Mouse (Mus musculus) E14TG2a.4 (cell line): ENCODE measurements around the gene Oas1c.

Experiments used
- H3K27me3 ChIP-seq: 2 replicates; pipeline ENCODE4 v1.6.1; 2014; ENCODE audit warnings: low read length, control low read depth; ENCODE audit not compliant: insufficient read depth
- H3K36me3 ChIP-seq: 2 replicates; pipeline ENCODE4 v1.6.1; 2014; ENCODE audit warnings: low read length, control low read depth; ENCODE audit not compliant: insufficient read depth
- H3K4me1 ChIP-seq: replicated peaks from 2 replicates; pipeline ENCODE4 v1.6.1; 2014; ENCODE audit warnings: low read depth, low read length, control low read depth
- H3K4me3 ChIP-seq: replicated peaks from 2 replicates; pipeline ENCODE4 v1.5.1; 2014; ENCODE audit warnings: mild to moderate bottlenecking, low read length
- H3K9me3 ChIP-seq: 2 replicates; pipeline ENCODE4 v1.6.1; 2014; ENCODE audit warnings: low read length, control low read depth
- CTCF ChIP-seq: conservative IDR thresholded peaks from 2 replicates; pipeline ENCODE4 v1.5.1; 2014; ENCODE audit warnings: low read length
- NANOG ChIP-seq: IDR thresholded peaks from 2 replicates; pipeline ENCODE4 v1.6.1; 2014; ENCODE audit warnings: borderline replicate concordance, low read length, mixed read lengths
- POU5F1 ChIP-seq: IDR thresholded peaks from 2 replicates; pipeline ENCODE4 v1.6.1; 2014; ENCODE audit warnings: low read length, borderline replicate concordance

Gene Oas1c

DNA sequence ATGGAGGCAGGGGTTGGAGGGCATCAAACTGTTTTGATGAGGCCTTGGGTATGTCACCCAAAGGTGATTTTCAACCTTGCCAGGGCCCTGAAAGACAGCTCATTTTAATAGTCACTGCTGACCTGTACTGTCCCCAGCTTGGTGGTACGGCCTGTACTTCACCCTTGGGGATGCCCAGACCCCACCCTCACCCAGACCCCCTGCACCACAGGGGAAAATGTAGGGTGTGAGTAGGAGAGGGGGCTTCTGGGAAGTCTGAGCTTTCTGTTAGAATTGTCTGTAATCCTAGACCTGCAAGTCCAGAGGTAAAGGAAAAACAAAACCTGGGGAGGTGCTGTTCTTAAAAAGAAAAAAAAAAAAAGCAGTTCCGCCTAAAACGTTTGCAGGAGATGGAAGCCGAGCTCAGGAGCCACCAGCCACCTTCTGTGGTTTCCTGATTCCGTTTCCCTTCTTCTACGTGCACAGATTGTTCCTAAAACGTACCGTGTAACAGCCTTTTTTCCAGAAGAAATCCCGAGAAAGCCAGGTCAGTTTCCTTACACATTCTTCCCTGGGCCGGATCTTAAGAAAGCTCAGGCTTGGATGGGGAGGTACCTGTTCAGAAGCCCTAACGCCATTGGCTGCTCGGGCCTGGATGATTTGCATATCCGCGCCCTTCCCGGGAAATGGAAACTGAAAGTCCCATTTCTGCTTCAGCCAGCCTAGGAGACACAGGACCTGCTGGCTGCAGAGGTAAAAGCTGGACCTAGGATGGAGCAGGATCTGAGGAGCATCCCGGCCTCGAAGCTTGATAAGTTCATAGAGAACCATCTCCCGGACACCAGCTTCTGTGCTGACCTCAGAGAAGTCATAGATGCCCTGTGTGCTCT is at the start of gene Oas1c:
Oas1c (minus strand) TSS at position 564 of the 869 bp plus-strand sequence.
- no peaks in the 10 kb centered on the region for H3K9me3 ChIP-seq
- no peak for TF ChIP-seq CTCF
- no peak for TF ChIP-seq POU5F1
- no peak for TF ChIP-seq NANOG
- H3K4me1 ChIP-seq, result peaks cover 55% of the 10 kb centered on the region
- peaks cover 24% of the 10 kb centered on the region for H3K27me3 ChIP-seq
- H3K36me3 ChIP-seq, result no peaks in the 10 kb centered on the region
- peak within 1 kb of the TSS; percentile 65 for H3K4me3 ChIP-seq

- H3K36me3 ChIP-seq, result no peaks in the 10 kb centered on the region
- peaks cover 29% of the 10 kb centered on the region for H3K4me1 ChIP-seq
- no peak within 1 kb of the TSS for H3K4me3 ChIP-seq
- peaks cover 6% of the 10 kb centered on the region for H3K27me3 ChIP-seq
- H3K9me3 ChIP-seq, result peaks cover 9% of the 10 kb centered on the region
- no peak for TF ChIP-seq POU5F1
- no peak for TF ChIP-seq NANOG
- TF ChIP-seq CTCF, result no peak
Observed at GRCm38 (mm10) chr5:120861121-120861520, 48.8 kb upstream of the Oas1c start, which contains the start of gene Oas1h. Gene Oas1h, plus strand, starts transcription at chr5:120861421.

GRCm38 (mm10) chr5:120859241-120859640 is 46.9 kb upstream of the Oas1c start:
- Histone ChIP-seq H3K9me3 (peaks cover 13% of the 10 kb centered on the region), H3K4me1 (peaks cover 47% of the 10 kb centered on the region), H3K36me3 (no peaks in the 10 kb centered on the region), H3K27me3 (peaks cover 2% of the 10 kb centered on the region), H3K4me3 (no peak overlapping the region)
- no peak for TF ChIP-seq NANOG
- no peak for TF ChIP-seq CTCF
- TF ChIP-seq POU5F1, result no peak

DNA sequence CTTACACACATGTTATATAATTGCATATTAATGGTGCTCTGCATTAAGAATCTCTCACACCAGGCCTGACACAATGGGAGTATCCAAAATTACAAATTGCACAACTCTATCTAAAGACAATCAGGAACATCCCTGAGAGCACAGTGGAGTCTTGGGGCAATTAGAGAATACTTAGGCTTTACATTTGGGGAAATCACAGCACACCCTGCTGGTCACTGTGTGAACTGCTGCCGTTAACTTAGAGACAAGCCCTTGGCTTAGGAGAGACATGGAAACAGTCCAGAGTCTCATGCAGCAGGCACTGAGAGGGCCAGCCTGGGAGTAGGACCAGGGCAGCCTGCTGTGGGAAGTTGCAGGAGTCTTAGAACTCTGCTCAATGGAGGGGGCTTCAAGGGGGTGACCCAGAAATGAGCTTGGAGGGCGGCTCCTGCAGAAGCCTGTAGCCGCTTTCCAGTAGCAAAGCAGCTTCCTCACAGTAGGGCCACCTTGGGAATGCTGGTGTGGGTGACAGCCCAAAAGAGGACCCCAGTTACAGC is 37.4 kb upstream of the Oas1c start:
- H3K9me3 ChIP-seq, result peaks cover 6% of the 10 kb centered on the region
- TF ChIP-seq POU5F1, result no peak
- TF ChIP-seq CTCF, result peak; percentile 98
- TF ChIP-seq NANOG, result no peak
- H3K4me1 ChIP-seq, result peaks cover 31% of the 10 kb centered on the region

DNA sequence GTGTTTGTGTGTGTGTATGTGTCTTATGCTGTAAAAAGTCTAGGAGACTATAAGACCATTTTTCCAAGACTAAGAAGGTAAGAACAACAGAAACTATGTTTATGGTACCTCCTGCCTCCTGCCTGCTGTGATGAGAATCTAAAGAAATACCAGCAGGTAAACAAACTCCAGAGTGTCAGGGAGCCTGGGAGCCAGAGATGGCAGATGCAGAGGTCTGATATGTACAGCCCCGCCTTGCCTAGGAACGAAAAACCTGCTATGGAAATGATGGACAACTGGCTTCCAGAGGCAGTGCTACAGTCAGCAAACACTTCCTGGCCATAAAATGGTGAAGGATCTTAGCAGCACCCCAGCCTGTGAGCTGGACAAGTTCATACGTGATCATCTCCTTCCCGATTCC is 34.8 kb upstream of the Oas1c start, which contains the start of gene Oas1f:
Oas1f (plus strand) TSS at position 301 of the 400 bp plus-strand sequence.
- H3K9me3 ChIP-seq, result peaks cover 5% of the 10 kb centered on the region; the same call in 1 of the 2 replicates
- H3K27me3 ChIP-seq, result peaks cover 46% of the 10 kb centered on the region
- no peak within 1 kb of the TSS for H3K4me3 ChIP-seq
- no peaks in the 10 kb centered on the region for H3K36me3 ChIP-seq
- TF ChIP-seq NANOG, result no peak
- no peak for TF ChIP-seq CTCF
- TF ChIP-seq POU5F1, result no peak
- H3K4me1 ChIP-seq, result peaks cover 13% of the 10 kb centered on the region

More for the DNA sequence above, 37.4 kb upstream of the Oas1c start:
- H3K36me3 ChIP-seq, result no peaks in the 10 kb centered on the region
- no peak overlapping the region for H3K4me3 ChIP-seq
- H3K27me3 ChIP-seq, result peaks cover 23% of the 10 kb centered on the region

- Histone ChIP-seq H3K4me3 (no peak overlapping the region), H3K4me1 (peaks cover 3% of the 10 kb centered on the region), H3K9me3 (peaks cover 5% of the 10 kb centered on the region), H3K36me3 (no peaks in the 10 kb centered on the region), H3K27me3 (peaks cover 70% of the 10 kb centered on the region)
- TF ChIP-seq CTCF (no peak), POU5F1 (no peak), NANOG (no peak)
Observed at GRCm38 (mm10) chr5:120844713-120845112, 32.4 kb upstream of the Oas1c start.

DNA sequence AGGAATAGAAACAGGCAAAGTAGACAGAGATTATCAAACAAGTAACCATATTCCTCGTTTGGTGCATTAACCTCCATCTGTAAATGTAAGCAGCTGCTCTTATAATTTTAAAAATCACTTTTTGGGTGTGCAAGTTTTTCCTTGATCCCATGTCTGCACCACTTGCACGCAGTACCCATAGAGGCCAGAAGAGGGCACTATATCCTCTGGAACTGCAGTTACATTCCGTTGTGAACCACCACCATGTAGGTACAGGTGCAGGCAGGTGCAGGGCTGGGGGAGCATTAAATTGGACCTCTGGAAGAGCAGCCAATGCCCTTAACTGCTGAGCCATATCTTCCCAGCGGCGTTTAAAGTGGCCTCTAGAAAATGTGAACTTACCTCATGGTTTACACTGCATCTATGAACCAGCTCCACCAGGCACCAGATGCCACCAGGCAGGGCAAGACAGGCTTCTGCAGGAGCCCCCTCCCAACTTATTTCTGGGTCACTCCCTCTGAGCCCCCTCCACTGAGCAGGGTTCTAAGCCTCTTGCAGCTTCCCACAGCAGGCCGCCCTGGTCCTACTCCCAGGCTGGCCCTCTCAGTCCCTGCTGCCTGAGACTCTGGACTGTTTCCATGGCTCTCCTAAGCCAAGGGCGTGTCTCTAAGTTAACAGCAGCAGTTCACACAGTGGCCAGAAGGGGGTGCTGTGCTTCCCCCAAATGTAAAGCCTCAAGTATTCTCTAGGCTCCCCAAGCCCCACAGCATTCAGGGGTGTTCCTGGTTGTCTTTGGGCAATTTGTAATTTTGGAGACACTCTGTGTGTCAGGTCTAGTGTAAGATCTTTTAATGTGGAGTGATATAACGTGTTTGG is 24.6 kb upstream of the Oas1c start:
- Histone ChIP-seq H3K4me1 (peaks cover 4% of the 10 kb centered on the region; the same call in 1 of the 2 replicates), H3K9me3 (peaks cover 28% of the 10 kb centered on the region), H3K36me3 (no peaks in the 10 kb centered on the region), H3K27me3 (peaks cover 82% of the 10 kb centered on the region), H3K4me3 (no peak overlapping the region)
- TF ChIP-seq CTCF (peak; percentile 96), NANOG (no peak), POU5F1 (no peak)
